Mouse (Mus musculus): ENCODE results near the gene Slc22a1.
A peak's percentile ranks its signal among the peaks of the same experiment; 100 is the strongest.

The Slc22a1 gene

DNA sequence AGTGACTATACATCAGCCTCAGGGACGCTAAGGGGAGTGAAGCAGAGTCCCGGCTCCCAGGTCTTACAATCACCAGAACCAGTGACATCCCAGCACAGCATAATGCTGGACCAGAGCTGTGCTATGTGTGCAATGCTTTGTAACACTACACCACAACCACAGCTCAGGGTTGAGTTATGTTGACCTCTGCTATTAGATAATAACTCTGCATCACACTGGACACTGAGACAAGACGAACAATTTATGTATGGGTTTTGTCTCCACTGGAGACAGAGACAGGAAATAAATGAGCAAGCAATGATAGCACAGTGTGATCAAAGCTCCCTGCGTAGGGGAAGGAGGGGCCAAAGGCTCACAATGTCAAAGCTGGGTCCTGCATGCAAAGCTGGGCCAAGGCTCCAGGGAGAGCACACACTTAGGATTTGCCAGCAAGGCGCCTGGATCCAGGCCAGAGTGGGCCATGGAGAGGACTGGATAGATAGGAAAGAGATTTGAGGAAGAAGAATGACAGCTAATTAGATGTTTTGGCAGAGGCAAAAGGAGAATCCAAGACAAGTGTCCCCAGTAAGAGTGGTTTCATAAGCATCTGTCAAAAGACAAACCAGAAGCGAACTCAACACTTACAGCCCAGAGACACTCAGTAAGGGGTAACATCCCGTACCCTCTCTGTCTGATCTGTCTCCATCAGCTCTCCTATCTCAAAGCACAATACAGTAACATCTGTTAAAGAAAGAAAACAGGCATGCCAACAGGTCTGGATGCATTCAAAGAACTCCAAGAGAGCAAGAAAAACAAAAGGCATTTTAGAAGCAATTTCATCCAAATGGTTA is 43.6 kb downstream of the Slc22a1 start:
- no peak for DNase-seq (ENCODE audit: low read depth)

DNA sequence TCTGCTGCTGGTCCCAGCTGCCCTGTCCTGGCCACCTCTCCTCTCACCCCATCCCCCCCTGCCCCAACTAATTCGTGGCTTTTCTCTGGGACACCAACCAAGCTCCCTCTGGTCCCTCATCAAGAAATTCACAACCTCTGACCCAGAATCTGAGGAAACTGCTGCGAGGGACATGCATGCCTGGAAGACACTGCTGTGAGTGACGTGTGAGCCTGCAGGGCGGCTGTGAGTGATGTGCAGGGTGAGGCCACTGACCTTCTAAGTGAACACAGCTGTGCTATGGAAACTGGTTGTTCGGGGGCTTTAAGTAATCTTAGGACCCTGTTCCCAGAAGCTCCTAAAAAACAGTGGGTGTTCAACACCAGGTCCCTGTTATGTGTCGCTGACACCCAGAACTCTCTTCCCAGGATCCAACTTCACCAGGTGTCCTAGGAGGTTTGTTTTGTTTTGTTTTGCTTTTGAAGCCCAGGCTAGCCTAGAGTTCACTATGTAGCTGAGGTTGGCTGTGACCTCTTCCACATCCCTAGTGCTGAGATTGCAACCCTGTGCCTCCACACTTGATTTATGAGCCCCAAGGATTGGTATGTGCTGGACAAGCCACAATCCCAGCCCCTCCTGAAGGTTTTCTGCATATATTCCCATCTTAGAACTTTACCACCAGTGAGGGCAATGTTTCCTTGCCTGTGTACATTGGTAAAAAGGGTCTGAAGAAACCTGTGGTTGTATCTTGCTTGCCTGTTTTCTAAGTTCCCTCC is 44.5 kb downstream of the Slc22a1 start:
- no peak for DNase-seq (ENCODE audit: low read depth)

DNA sequence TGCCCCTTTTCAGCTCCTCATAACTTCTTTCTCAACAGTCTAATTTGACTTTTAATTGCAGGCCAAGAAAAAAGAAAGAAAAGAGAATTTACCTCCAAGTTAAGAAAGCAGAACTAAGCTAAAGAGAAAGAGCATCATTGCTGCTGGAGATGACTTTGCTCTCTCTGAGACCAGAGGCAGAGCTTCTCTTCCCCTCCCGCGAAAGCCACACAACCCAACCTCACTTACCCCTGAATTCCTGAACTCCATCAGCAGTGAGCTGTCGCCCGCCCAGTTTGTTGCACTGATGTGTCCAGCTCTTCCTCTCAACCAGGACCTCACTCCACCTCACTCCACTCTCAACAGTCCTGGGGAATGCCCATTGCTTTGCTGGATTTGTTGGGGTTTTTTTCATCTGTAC is 47.6 kb downstream of the Slc22a1 start:
- DNase-seq (ENCODE audit: low read depth), result no peak

DNA sequence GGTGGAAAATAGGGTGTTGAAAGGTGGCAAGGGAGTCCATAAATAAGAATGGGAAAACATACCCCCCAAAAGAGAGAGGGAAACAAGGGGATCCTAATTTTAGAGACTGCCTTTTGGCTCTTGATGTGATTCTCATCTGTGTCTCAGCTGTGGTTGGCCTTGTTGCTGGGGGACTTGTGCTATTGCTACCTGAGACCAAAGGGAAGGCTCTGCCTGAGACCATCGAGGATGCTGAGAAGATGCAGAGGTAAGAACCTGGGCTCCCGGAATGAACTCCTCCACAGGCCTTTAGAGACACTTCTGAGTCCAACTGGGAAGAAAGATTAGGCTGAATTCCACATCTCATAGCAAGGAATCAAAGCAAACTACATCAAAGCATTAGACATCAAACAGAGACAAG is 56.0 kb downstream of the Slc22a1 start:
- no peak for DNase-seq (ENCODE audit: low read depth)

DNA sequence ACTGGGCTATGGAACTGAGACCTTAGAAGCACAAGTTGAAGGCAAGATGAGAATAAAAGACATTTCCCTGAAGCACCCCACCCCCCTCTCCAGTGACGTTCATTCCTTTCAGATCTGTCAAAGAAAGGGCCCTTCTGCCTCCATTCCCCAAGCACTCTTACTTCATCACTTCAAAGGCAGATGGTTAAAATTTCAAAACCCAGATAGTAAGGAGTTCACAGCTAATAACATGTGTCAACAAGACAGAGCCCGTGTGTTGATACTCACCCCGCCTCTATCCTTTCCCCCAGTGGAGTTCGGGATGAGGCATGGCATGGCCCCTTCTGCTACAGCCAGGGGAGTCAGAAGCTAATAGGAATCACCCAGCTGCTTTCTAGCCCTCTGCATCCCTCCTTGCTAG is 60.2 kb downstream of the Slc22a1 start:
- no peak for DNase-seq (ENCODE audit: low read depth)

DNA sequence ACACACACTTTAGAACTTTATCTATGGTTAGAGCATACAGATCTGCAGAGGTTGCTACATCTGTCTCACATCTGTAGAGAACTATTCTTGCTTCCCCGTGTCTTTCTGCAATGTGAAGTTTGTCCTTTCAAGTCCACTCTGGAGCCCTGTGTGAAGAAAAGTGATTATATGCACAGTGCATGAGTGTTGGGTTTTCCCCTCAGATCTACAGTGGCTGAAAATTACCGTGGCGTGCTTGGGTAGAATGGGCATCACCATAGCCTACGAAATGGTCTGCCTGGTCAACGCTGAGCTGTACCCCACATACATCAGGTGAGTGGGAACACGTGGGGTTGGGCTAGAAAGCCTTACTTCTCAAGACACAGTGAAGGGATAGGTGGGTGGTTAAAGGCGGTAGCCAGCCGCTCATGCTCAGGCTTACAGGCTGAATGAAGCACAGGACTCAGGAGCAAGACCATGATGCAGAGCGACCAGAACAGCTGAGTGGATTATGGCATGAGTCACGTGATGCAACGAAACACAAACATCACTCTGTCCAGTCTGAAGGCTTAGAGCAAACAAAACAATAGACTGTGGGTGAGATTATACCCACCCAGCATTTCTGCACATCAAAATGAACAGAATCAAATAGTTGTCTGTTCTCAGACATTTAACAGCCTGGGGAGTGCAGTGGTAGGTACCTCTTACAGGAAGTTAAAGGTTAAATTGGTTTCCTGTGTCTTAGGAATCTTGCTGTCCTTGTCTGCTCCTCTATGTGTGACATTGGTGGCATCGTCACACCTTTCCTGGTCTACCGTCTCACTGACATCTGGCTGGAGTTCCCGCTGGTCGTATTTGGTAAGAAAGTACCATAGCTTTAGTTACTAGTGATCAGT is 60.9 kb downstream of the Slc22a1 start:
- DNase-seq (ENCODE audit: low read depth), result no peak

DNA sequence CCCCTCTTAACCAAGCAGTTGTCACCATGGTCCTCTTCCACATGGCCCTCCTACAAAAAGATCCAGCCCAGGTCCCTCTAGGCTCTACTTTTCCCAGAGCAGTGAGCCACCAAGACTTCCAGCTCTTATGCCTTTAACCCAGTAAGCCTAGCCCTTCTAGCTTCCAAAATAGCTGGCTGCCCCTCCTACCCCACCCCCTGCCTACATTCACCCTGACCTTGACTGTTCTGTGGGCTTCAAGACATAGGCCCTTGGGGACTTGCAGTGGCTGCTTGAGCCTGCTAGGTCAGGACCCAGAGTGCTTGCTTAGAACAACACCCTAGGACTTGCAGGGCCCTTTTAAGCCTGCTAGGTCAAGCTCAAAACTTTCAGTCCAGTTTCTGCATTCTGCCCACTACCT is 68.4 kb downstream of the Slc22a1 start:
- no peak for DNase-seq (ENCODE audit: low read depth)

DNA sequence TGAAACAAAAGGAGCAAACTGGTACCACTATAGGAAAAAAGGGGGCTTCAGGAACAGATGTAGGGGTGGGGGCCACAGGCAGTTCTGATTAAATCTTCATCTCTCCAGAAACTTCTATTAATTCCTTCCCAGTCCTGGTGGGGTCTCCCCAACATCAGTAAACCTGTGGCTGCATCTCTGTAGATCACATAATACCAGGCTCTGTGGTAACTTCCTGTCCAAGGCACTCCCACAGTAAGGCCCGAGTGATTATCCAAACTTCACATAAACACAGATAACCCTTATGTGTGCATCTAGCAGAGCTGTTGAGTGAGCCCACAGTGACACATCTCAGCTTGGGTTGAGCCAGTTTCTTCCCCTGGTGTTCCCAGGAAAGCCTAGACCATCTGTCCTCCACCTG is 69.0 kb downstream of the Slc22a1 start:
- peak; percentile 11 for DNase-seq (ENCODE audit: low read depth)

All from 416B (cell line).